Mouse (Mus musculus): Measurements from ENCODE around the gene Fam20c.
A peak's percentile ranks its signal among the peaks of the same experiment; 100 is the strongest.

Gene Fam20c

DNA sequence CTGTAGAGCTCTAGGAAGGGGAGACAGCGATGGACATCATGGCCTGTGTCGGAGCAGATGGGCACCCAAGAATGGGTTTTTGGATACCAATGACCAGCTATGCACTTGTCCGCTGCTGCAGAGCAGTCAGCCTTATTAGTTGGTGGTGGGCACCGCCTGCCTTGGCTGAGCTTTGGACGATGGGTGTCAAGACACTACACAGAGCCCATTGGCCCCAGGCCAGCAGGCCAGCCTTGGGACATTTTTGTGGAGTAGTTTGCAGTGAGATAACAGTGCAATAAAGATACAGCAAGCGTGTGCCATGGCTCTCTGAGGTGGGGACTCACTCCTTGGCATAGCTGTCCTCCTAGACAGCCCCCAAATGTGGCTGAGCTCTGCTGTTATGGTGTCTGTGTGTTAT lies 55.5 kb downstream of the Fam20c start:
- DNase-seq (ENCODE audit: low read depth), result no peak

DNA sequence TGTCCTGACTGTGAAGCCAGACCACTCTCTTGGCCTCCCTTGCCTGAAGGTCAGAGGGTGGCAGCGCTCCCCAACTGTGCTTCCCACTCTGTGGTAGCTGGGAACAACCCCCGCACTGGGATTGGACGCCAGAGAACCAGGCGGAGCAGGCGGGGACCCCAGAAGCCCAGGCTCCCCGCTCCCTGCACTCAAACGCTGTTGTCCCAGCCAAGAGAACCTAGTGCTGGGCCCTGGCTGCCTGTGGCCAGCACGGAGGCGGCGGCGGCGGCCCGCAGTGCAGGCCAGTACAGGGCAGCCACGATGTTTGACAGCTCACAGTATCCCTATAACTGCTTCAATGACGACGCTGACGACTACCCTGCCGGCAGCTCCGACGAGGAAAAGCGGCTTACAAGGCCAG lies 65.5 kb downstream of the Fam20c start, which contains the start of gene Gm5294:
Gene Gm5294 (plus strand): TSS at position 301 of the 400 bp plus-strand sequence.
- DNase-seq (ENCODE audit: low read depth), result no peak

GRCm38 (mm10) chr5:138820717-138821332 lies 66.5 kb downstream of the Fam20c start:
- DNase-seq (ENCODE audit: low read depth), result no peak

GRCm38 (mm10) chr5:138825090-138825489 lies 70.8 kb downstream of the Fam20c start:
- DNase-seq (ENCODE audit: low read depth), result no peak

DNA sequence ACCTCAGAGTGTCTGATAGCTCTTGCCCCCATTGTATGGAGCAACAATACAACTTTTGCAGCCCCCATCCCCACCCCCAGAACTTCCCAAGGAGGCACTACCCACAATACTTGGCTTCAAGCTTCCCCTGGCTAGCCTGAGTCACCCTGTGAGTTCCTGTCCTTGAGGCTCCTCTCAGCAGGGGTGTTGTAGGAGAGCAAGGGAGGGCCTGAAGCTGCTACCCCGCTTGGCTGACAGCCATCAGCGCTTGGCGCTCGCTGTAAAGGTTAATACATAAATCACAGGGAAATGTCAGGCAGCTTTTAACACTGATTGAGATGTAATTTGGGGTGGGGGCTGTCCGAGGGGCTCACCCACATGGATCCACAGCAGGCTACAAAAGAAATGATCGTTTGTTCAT lies 79.1 kb downstream of the Fam20c start:
- DNase-seq (ENCODE audit: low read depth), result no peak

- no peak for DNase-seq (ENCODE audit: low read depth)
Measured at GRCm38 (mm10) chr5:138834910-138835309, 80.6 kb downstream of the Fam20c start.

GRCm38 (mm10) chr5:138840981-138841380 lies 86.7 kb downstream of the Fam20c start:
- no peak for DNase-seq (ENCODE audit: low read depth)

DNA sequence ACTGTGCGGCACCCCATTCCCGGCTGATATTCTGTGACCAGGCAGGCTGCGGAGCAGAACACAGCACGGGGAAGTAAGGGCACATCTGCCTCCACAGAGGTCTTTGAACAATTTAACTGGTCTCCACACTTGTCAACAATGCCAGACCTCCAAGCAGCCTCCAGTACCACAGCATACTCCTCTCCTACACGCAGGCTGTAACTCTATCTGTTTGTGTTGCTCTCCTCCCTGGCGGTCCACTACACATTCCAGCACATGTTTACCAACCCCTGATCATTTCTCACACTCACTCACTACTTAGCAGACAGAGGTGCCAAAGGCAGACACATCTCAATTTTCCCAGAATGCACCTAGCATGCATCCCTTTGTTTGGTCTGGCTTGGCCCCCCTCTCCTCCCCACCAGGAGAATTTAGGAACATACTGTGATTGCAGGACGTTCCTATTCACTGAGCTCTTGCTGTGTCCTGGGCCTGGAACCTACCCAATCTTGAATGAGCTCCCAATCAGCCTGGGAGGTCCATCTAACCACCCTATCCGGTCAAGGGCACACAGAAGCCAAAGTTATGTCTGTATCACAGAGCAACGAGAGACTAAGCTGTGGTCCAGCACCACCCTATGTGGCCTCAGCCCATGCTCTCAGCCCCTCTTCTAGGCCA lies 89.0 kb downstream of the Fam20c start:
- no peak for DNase-seq (ENCODE audit: low read depth)

GRCm38 (mm10) chr5:138846506-138846905 lies 92.2 kb downstream of the Fam20c start:
- DNase-seq (ENCODE audit: low read depth), result no peak

- DNase-seq (ENCODE audit: low read depth), result peak; percentile 80
Measured at GRCm38 (mm10) chr5:138848102-138848501, 93.8 kb downstream of the Fam20c start.

GRCm38 (mm10) chr5:138849682-138850461 lies 95.6 kb downstream of the Fam20c start:
- DNase-seq (ENCODE audit: low read depth), result no peak

DNA sequence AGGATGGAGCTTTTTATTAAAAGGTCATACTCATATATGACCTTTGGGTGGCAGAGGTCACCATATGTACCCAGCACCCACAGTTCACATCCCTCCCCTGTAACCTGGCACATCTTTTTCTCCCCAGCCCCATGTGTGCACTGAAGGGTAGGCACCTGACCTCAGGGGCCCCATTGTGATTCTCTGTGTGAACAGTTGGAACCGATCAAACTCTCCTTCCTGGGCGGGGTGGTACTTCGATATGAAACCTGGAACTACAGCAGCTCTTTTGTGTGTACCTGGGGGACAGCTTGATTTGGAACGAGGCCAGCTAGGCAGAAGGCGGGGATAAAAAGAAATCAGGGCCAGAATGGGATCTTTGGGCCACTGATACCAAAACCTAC lies 96.1 kb downstream of the Fam20c start:
- no peak for DNase-seq (ENCODE audit: low read depth)

DNA sequence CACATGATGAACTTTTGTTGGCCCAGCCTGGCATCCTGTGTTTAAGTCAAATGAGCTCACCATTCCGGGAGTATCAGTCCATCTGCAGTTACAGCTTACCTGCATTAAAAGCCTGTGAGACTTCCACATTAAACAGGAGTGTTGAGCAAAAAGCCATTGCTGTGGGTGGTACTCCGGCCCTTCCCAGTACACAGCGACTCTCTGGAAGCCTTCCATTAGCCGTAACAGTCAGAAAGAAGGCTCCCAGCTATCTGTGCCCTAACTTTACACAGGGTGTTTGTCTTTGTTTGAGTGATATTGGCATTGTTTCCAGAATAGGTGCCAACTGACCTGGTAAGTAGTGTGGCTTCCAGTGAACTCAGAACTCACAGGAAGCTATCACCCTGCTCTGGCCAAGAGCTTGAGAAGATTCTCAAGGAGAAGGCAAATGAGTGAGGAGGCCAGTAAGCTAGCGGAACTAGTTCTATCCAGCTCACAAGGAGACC lies 97.0 kb downstream of the Fam20c start:
- DNase-seq (ENCODE audit: low read depth), result no peak

DNA sequence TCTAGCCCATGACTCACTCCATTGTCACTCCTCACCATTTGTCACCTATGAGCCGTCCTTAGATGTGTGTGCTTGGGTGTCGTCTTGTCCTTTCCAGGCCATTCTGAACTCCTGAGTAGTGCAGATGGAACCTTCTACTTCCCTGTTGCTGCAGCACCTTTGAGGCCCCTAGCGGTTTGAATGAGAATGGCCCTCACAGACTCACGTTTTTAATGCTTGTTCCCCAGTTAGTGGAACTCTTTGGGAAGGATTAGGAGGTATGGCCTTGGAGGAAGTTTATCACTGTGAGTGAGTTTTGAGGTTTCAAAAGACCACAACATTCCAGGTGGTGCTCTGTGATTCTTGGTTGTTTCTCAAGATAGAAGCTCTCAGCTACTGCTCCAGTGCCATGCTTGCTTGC lies 97.8 kb downstream of the Fam20c start:
- no peak for DNase-seq (ENCODE audit: low read depth)

- no peak for DNase-seq (ENCODE audit: low read depth)
Measured at GRCm38 (mm10) chr5:138853349-138853748, 99.0 kb downstream of the Fam20c start.

DNA sequence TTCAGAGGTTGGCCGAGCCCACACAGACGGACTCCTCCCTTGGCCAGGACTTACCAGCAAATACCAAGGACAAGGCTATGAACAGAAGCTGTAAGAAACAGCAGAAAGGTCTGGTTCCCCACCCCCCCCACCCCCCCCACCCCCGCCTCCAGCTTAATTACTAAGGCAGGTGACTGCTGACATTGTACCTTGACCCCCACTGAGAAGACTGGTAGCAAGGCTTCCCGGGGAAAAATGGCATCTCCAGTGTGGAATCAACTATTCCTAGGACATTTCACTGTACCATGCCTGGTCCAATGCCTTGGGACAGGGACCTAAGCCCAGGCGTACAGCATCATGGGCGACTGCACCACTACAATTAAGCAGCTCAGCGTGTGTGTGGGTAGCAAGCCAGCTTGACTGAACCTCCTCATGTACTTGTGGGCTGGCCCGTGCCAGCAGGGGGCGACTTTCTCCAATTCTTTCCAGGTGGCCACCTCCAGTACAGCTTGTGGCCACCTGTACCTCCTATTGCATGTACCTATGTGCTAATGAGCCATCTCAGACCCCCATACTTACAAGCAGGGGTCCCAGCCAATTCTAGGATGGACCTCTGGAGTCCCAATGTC lies 102.8 kb downstream of the Fam20c start:
- DNase-seq (ENCODE audit: low read depth), result peak; percentile 33

GRCm38 (mm10) chr5:138857811-138858251 lies 103.5 kb downstream of the Fam20c start:
- no peak for DNase-seq (ENCODE audit: low read depth)

Data from c-Kit-positive CD71-negative TER-119-negative erythroid progenitor cells, embryonic 14.5 days (primary cell).